Mouse (Mus musculus) left cerebral cortex, postnatal 25 days (tissue): Measurements from ENCODE around the gene Nuak1. TPM values are rescaled to one million over a fixed set of nuclear protein-coding genes. Genes with fewer than 3 reads are reported as not detected.
"Not testable (repeated sequence)": the region's sequence is repeated elsewhere in the genome, so short reads cannot be mapped to it uniquely, and the experiment has no call there.

ENCODE experiments used
- DNase-seq, 2 experiments: peaks; one replicate each; pipeline ENCODE4 v3.0.0; 2022; ENCODE audit warnings: low spot score in 2 of 2, mixed read lengths in 1 of 2
- intact Hi-C: fragments of 180-260 bp; cut with DNase I; formaldehyde crosslinking; loops from one replicate; pipeline ENCODE4 v1.15.1; 2025
- total RNA-seq, 2 experiments: library from RNA; stranded (reverse); gene quantifications; 2 replicates each; pipeline ENCODE4 v1.2.3; 2021

The Nuak1 gene
- total RNA-seq: 10 to 100 TPM; 58.3 to 86.5 TPM

DNA sequence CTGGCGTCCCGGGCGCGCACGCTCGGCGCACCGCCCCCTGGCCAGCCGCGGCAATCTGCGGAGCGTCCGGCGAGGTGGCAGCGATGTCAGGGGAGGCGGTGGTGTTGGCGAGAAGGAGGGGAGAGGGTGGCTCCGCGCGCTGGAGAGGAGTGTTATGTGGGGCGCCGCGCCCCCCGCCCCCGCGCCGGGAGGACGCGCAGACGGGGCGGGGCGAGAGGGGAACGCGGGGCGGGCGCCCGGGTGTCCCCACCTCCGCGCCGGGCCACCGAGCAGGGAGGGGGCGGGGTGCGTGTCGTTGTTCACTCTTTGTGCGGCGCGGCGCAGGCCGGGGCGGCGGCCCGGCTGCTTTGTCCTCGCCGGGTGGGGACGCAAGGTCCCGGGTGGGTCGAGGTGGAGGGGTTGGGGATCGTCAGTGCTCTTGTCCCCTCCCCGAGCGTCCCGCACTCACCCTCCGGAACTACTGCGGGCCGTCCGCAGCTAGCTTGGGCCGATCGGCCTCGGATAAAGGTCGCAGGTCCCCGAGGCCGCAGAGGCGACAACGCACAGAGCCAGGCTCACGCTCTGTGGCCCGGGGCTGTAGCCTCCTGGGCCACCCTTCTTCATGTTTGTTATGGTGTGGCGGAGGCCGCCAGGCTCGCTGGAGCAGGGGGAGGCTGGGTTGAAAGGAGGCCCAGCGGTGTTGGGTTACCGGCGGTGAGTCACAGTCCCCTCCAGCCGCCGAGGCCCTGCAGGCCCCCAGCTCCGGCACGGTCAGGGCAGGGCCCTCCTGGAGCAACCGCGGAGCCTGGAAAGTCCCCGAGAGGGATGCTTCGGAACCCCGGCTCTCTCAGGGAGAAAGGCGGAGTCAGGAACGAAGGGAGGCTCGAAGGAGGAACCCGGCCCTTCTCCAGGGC, at the start of gene Nuak1:
Gene Nuak1 (minus strand): TSS at position 57 of the 893 bp plus-strand sequence.
- DNase-seq: peak; percentile 89 to 90
- intact Hi-C loops: loop anchor here (2.0 kb wide), 1 partner anchor 382 kb away; no protein-coding TSS in a partner anchor

DNA sequence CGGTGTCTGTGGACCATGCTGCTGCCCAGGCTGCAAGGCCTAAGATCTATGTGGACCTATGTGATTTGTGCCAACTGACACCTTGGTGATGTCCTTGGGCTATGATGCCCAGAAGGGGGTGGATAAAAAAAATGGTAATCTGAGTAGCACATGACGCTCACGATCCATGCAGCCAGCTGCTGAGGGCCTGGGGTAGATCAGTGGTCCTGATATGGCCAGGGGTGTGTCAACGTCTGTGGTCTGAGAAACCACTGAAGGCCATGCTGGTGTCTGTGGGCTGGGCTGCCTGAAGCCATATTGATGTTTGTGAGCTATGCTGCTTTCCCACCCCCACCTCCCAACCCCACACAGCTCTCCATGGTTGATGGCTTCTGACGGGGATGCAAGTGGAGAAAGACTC, 49.7 kb upstream of the Nuak1 start:
- DNase-seq: no peak
- intact Hi-C loops: no loop called here

DNA sequence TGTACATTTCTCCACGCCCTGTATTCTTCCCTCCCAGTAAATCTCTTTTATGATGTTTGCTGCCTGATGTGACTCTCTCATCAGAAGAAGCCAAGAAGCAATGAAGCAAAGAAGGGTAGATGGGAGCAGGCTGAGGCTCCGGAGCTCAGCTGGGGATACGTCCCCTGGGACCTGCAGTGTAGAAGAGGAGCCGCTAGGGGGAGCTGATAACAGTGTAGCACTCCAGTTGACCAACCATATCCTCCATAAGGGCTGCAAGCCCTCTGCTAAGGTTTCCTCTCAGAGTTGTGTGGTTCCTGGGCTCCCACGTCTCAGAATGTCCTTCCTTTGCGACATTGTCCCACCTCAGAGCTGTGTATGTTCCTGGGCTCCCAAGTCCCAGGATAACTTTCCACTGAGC, 47.9 kb upstream of the Nuak1 start:
- DNase-seq: peak; percentile 20
- intact Hi-C loops: no loop called here

DNA sequence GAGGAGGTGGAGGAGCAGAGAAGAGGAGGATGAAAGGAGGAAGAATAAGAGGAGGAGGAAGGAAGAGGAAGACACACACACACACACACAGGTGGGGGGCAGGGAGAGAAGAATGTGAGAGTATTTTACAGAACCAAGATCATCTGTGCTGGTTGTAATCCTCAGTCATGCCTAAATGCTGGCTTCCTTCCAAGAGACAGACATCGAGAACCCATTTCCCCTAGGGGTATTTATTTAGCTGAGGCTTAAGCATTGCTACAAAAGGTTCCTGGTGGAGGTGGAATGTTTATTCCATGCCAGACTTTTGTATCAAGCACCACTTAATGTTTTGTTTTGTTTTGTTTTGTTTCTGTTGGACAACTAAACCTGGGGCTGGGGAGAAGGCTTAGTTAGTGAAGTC, 44.3 kb upstream of the Nuak1 start:
- no peak for DNase-seq
- intact Hi-C loops: no loop called here

DNA sequence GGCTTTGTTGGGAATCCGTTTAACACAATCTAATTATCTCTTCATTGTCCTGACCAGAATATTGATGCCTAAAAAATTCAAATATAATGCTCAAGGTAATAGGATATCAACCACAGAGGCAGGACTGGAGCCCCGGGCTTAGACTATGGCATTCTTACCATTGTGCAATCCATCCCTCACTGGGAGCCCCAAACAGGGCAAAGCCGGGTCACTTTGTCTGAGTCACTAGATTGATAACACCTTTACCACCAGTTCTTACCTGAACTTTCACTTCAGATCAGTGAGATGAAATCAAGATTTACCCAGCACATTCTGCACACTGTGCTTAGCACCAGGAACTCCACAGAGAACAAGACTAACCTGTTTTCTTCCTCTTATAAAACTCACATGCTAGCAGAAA, 43.2 kb upstream of the Nuak1 start:
- no peak for DNase-seq
- intact Hi-C loops: no loop called here

DNA sequence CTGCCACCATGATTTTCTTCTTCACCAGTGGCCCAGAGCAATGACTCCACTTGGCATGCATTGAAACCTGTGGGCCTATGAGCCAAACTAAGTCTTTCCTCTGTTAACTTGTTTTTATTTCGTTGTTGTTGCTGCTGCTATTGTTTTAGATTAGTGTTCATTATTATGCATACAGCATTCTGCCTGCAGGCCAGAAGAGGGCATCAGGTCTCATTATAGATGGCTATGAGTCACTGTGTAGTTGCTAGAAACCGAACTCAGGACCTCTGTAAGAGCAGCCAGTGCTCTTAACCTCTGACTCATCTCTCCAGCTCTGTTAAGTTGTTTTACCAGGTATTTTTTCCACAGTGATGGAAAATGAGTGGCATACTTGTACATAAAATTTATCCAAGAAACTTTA, 42.7 kb upstream of the Nuak1 start:
- intact Hi-C loops: no loop called here
- no peak for DNase-seq

DNA sequence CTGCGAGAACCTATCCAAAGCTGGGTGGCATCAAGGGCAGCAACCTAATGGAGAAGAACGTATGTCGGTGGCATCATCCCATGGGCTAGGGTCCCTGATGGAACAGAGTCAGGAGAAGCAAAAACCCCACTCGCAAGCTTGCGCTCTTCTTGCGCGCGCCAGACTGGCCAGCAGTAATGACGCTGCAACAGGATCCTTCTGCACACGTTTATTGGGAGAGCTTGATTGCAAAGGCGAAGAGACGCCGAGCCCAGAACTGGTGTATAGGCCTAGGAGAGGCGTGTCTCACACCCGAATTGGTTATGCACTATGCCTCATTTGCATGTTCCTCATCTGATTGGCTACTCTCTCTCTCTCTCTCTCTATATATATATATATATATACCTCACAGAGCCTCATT, 42.0 kb upstream of the Nuak1 start:
- intact Hi-C loops: not testable (repeated sequence)

DNA sequence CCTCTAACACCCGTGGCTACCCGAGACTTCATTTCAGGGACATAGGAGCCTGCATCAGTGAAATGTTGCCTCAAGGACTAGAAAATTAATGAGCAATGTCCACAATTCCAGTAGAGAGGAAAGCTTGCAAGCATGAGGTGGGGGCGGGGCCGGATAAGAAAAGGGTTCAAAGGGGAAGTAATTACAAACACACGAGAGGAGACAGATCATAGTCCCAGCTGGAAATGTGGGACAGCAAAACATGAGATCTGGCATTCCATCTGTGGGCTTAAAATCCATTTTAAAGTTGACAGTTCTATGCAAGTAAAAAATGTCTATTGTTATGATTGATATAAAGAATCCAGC, 40.9 kb upstream of the Nuak1 start:
- intact Hi-C loops: no loop called here
- DNase-seq: no peak

More for the DNA sequence above, 42.0 kb upstream of the Nuak1 start:
- not testable (repeated sequence) for DNase-seq

DNA sequence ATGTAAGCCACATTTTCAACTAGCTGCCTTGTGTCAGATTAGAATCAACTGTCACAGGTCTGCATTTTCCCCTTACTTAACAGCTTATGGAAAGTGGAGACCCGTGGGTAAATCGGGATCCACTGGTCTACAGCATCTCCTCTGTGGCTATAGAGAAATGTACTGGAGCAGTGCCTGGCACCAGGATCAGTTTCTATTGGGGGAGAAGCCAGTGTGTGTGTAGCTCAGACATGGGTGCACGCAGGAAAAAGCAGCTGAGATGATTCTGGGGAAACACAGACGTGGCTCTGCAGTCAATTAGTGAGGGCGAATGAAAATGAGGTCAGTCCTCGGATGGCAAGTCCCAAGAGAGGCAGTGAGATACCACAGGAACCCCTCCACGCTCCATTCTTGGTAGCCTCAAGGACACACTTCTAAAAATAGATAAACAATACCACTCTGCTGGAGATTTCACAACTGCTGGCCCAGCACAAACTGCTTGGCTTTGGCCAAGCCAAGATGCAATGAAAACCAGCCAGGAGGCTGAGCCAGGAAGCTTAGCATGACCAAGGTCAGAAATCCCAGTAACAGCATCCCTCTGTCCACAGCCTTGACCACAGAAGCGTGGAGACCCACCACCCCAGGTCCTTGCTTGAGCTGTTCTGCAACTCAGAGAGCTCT, 40.4 kb upstream of the Nuak1 start:
- intact Hi-C loops: no loop called here
- DNase-seq: no peak

DNA sequence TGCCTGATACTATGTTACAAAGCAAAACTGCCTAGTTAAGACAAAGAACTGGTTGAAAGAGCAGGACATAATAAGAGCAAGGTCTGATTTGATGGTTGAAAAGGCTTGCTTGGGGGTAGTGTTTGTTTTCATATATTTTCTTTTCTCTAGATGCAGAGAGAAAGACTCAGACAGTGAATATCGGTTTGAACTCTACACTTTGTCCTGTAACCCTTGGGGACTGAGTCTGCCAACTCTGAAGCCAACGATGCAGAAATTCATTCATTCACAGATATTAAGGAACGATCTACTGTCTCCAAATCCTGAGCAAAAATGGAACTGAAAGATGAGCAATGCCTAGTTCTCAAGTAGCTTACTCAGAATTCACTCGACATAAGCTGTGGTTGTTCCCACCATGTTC, 39.7 kb upstream of the Nuak1 start:
- intact Hi-C loops: no loop called here
- no peak for DNase-seq

DNA sequence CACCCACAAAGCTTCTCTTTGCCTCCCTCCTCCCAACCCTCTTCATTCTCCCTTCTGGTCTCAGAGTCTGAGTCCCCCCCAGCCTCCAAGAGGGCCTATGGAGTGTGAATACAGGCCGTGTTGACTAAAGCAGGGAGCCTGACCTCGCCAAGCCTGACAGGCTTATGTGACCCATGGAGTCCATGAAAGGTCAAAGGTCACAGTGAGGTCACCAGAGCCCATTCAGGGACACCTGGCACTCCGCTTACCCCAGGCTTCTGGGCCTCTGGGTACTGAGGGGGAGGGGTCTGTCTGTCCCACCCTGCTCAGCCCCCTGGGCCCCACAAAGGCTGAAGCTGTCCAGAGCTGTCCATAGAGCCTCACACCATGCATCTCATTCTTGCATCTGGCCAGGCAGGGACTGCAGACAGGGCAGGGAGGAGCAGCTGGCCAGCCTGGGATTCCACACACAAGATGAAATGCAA, 37.2 kb upstream of the Nuak1 start:
- intact Hi-C loops: no loop called here
- DNase-seq: no peak

DNA sequence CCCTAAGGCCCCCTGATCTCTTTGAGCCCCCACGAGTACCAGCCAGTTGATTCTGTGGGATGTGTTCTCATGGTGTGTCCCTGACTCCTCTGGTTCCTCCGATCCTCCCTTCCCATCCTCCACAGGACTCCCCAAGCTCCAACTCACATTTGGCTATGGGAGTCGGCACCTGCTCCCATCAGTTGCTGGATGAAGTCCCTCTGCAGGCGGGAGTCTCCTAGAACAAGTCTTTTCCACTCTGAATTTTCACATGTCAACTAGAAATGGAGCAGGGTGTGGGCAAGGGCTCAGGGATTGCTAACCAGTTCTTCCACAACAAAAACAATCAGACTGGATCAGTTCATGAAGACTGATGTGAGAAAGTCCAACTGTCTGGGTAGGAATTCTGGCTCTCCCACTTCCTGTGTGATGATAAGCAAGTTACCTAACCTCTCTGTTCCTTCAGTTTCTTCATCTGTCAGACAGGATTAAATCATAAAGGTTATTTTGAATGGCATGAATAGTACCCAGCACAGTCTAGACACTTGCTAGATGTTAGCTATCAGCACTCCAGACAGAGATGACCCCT, 36.7 kb upstream of the Nuak1 start:
- intact Hi-C loops: no loop called here
- no peak for DNase-seq

DNA sequence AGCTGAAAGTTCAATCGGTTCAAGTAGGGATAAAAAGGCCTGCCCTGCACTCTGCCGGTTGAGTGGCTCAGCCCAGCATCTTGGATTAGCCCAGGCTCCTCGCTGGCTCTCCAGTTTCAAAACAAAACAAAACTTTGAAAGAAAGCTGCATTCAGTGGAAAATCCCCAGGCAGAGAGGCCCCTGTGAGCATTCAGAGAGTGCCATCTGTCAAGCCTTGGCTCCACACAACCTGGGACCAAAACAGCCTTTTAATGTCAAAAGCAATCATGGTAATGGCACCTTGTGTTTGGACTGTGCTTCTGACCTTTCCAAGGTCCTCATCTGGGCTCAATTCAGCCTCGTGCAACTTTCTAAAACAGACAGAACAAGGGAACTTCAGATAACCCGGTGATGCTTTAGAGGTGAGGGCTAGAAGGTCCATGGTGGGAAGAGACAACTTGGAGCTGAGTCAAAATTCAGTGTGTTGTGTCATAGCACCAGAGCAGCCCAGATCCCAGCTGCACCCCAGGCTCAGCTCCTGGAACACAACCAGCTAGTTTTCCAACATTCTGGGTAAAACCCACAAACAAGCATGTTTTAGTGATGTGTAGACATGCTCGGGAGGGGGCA, 27.3 kb upstream of the Nuak1 start:
- intact Hi-C loops: no loop called here

DNA sequence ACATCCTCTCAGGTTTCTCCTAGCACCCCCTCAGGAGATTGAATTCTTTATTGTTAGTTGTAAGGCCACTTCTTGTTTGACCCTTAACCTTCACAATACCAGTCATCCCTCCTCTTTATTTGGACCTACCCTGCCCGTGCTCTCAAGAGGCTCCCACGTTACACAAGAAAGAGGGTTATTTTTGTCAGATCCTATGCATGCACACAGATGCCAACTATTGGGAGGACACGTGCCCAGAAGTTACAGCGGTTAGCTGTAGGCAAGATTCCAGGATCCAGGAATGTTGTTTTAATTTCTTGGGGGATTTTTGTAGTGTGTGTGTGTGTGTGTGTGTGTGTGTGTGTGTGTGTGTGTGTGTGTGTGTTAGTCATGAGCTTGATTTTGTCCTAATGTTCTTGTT, 25.1 kb upstream of the Nuak1 start:
- DNase-seq: no peak
- intact Hi-C loops: no loop called here

More for the DNA sequence above, 27.3 kb upstream of the Nuak1 start:
- no peak for DNase-seq

DNA sequence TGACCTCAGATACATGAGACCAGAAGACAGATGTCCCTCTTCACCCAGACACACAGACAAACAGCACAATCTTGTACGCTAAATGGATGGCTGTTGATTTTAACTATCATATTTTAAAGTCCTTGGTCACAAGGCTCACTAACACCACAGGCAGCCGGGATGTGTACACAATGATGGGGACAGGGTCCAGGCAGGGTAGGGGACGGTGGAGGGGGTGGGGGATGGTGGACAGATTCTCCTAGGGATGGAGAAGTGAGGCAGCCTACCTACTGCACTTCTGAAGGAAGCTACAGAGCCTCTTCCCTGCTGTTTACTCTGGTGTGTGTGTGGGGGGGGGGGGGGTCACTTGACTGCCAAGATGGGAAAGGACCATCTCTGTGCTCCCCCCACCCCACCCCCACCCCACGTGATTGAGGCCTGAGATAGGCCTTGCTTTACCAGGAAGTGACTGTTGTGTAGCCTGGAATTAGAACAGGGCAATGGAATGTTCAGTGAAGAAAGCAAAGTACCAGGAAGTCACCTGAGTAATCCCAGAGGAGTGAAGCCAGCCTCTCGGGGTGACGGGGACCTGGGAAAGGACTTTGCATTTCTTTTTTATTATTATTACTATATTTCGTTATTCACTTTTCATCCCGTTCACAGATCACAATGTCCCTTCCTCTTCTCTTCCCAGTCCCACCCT, 20.2 kb upstream of the Nuak1 start:
- intact Hi-C loops: no loop called here
- no peak for DNase-seq

DNA sequence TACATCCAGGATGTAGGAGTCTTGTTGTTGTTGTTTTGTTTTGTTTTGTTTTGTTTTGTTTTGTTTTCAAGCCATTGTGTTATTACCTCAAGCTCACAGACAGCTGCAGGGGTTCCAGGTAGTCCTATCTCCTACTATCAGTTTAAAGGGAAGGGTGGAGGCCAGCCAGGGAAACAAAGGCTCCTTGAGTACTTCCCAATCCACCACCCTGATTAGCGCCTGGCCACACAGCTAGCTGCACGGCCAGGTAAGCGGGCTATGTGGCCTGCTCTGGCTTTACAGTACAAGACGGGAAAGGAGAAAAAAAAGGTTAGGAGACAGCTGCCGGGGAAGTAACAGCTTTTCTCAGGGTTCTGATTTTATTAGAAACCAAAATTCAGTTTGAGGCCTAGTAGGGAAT, 17.7 kb upstream of the Nuak1 start:
- intact Hi-C loops: no loop called here
- DNase-seq: no peak

DNA sequence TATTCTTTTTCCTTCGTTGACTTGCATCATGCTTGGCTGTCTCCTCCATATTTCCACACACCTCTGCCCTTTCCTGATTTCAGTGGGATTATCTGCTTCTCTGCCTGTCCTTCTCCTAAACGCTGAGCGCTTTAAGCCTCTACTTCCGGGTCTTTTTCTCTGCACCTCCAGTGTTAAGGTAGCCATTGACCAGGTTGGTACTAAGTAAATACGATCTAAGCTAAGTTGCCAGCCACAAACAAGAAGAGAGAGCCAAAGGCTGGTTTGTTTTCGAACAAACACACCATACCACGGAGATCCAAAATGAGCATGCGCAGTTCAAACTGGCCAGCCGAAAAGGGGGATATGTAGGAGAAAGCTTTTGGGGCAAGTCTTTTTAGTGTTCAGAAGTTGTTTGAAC, 17.1 kb upstream of the Nuak1 start:
- intact Hi-C loops: no loop called here
- no peak for DNase-seq

DNA sequence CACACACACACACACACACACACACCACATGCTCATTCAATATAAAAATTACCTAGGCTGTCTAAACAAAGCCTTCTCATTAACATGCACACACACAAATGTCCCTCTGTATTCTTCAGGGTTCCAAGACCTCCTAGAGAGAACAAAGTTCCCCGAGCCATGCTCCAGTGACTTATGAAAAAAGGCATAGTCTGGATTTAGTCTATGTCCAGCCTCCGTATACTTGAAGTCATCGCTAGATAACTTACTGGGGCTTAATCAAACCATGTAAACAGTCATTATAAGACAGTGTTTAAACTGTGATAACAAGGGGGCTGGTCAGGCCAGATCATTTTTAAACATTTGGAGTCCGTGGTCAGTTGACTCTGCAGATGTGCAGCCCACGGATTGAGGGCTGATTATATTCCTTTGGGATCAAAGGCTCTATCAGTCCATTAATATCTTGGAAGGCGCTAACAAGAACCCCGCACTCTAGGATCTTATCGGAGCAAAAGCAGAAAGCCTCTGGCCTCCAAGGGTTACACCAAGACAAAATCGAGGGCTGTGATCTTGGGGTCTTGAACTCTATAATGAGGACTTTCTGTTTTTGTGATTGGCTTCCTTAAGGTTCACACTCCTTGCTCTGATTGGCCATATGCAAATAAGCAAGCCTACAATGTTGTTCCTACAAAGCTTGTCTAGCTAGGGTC, 16.4 kb upstream of the Nuak1 start:
- intact Hi-C loops: no loop called here
- DNase-seq: no peak

DNA sequence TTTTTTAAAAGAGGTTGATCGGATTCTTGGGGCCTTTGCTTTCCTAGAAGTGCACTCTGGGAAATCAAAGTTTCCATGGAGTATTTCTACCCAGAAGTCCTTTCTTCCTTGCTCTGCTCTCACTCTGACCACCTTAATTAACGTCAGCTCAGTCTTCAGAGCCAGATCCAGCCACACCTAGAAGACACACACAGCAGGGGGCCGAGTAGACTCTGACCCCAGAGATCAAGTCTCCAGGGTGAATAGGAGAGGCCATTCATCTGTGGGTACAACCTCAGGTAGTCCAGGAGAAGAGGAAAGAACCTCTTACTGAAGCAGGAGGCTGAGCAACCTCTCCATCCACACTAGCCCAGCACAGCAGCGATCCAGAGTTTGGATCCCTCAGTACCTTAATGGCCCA, 11.5 kb upstream of the Nuak1 start:
- no peak for DNase-seq
- intact Hi-C loops: no loop called here
